Mouse (Mus musculus): Measurements from ENCODE around the gene Klrk1. TPM values are rescaled to one million over a fixed set of nuclear protein-coding genes. Genes with fewer than 3 reads are reported as not detected.
"Not testable (repeated sequence)": the region's sequence is repeated elsewhere in the genome, so short reads cannot be mapped to it uniquely, and the experiment has no call there.

The Klrk1 gene
- not detected in 2 replicates for polyA plus RNA-seq (2015; fragmentation: Nextera tagmentation; extraction: Ambion mirVana)

GRCm38 (mm10) chr6:129623735-129624134 is at the start of gene Klrk1:
Klrk1 (minus strand) TSS chr6:129623864.
- ATAC-seq (replicated peaks; ENCODE audit: low FRiP score): no peak
- no peaks in the 10 kb centered on the region for H3K27me3 ChIP-seq
- H3K27ac ChIP-seq: no peak within 1 kb of the TSS
- 84% methylated on average over 4 of the region's 4 CpGs for WGBS
- H3K4me2 ChIP-seq: no peak within 1 kb of the TSS
- no peaks in the 10 kb centered on the region for H3K36me3 ChIP-seq
- no peaks in the 10 kb centered on the region for H3K4me1 ChIP-seq
- no peak within 1 kb of the TSS for H3K4me3 ChIP-seq (replicated peaks)
- H3K9ac ChIP-seq: no peak within 1 kb of the TSS
- no peaks in the 10 kb centered on the region for H3K9me3 ChIP-seq (replicated peaks)

- not testable (repeated sequence) for H3K4me2 ChIP-seq; ATAC-seq (replicated peaks; ENCODE audit: low FRiP score); H3K27me3 ChIP-seq; H3K4me3 ChIP-seq (replicated peaks); H3K27ac ChIP-seq; H3K36me3 ChIP-seq; H3K4me1 ChIP-seq; H3K9me3 ChIP-seq (replicated peaks); H3K9ac ChIP-seq
- WGBS: no CpG with 5 or more reads among the region's 3 CpGs
These were observed 37.6 kb upstream of the Klrk1 start for GRCm38 (mm10) chr6:129661301-129661700.

- not testable (repeated sequence) for H3K36me3 ChIP-seq; H3K27ac ChIP-seq; H3K9me3 ChIP-seq (replicated peaks); H3K27me3 ChIP-seq; ATAC-seq (replicated peaks; ENCODE audit: low FRiP score); H3K9ac ChIP-seq; H3K4me3 ChIP-seq (replicated peaks); H3K4me2 ChIP-seq; H3K4me1 ChIP-seq
- WGBS: 81% methylated on average over 4 of the region's 4 CpGs
These were observed 36.9 kb upstream of the Klrk1 start, which contains the start of gene Klrc2 for GRCm38 (mm10) chr6:129660589-129660988. Klrc2 (minus strand) TSS chr6:129660689.

- H3K9ac ChIP-seq; H3K4me3 ChIP-seq (replicated peaks); ATAC-seq (replicated peaks; ENCODE audit: low FRiP score); H3K27ac ChIP-seq; H3K4me1 ChIP-seq; H3K9me3 ChIP-seq (replicated peaks); H3K4me2 ChIP-seq; H3K36me3 ChIP-seq; H3K27me3 ChIP-seq: not testable (repeated sequence)
- no CpG with 5 or more reads among the region's 3 CpGs for WGBS
These were observed 20.4 kb upstream of the Klrk1 start for GRCm38 (mm10) chr6:129644054-129644453.

GRCm38 (mm10) chr6:129643237-129643636 is 19.6 kb upstream of the Klrk1 start, which contains the start of gene Klrc3:
Klrc3 (minus strand) TSS chr6:129643337.
- not testable (repeated sequence) for ATAC-seq (replicated peaks; ENCODE audit: low FRiP score); H3K27ac ChIP-seq; H3K4me2 ChIP-seq; H3K4me1 ChIP-seq; H3K9me3 ChIP-seq (replicated peaks); H3K27me3 ChIP-seq; H3K9ac ChIP-seq; H3K36me3 ChIP-seq; H3K4me3 ChIP-seq (replicated peaks)
- WGBS: 84% methylated on average over 3 of the region's 3 CpGs

- 77% methylated on average over 2 of the region's 2 CpGs for WGBS
- not testable (repeated sequence) for H3K9ac ChIP-seq; ATAC-seq (replicated peaks; ENCODE audit: low FRiP score); H3K27me3 ChIP-seq; H3K9me3 ChIP-seq (replicated peaks); H3K4me1 ChIP-seq; H3K36me3 ChIP-seq; H3K27ac ChIP-seq; H3K4me2 ChIP-seq; H3K4me3 ChIP-seq (replicated peaks)
These were observed 7.4 kb upstream of the Klrk1 start for GRCm38 (mm10) chr6:129631046-129631445.

- Histone ChIP-seq H3K27ac (no peak overlapping the region), H3K4me1 (no peaks in the 10 kb centered on the region), H3K9me3 (replicated peaks) (no peaks in the 10 kb centered on the region), H3K4me2 (no peak overlapping the region), H3K4me3 (replicated peaks) (no peak overlapping the region), H3K27me3 (no peaks in the 10 kb centered on the region), H3K9ac (no peak overlapping the region), H3K36me3 (no peaks in the 10 kb centered on the region)
- ATAC-seq (replicated peaks; ENCODE audit: low FRiP score): no peak
These were observed 15.3 kb downstream of the Klrk1 start for GRCm38 (mm10) chr6:129608372-129608771.

GRCm38 (mm10) chr6:129591508-129591907 is 32.2 kb downstream of the Klrk1 start, which contains the start of gene Klrd1:
Klrd1 (plus strand) TSS chr6:129591782.
- ATAC-seq (replicated peaks; ENCODE audit: low FRiP score): no peak
- no peaks in the 10 kb centered on the region for H3K9me3 ChIP-seq (replicated peaks)
- no peaks in the 10 kb centered on the region for H3K27me3 ChIP-seq
- no peaks in the 10 kb centered on the region for H3K4me1 ChIP-seq
- no peak within 1 kb of the TSS for H3K4me2 ChIP-seq
- no peaks in the 10 kb centered on the region for H3K36me3 ChIP-seq
- WGBS: 85% methylated on average over 3 of the region's 3 CpGs
- no peak within 1 kb of the TSS for H3K4me3 ChIP-seq (replicated peaks)
- H3K9ac ChIP-seq: no peak within 1 kb of the TSS
- H3K27ac ChIP-seq: no peak within 1 kb of the TSS

GRCm38 (mm10) chr6:129583014-129583413 is 40.6 kb downstream of the Klrk1 start:
- Histone ChIP-seq H3K4me2 (no peak overlapping the region), H3K4me3 (replicated peaks) (no peak overlapping the region), H3K27ac (no peak overlapping the region), H3K36me3 (no peaks in the 10 kb centered on the region), H3K27me3 (no peaks in the 10 kb centered on the region), H3K9me3 (replicated peaks) (no peaks in the 10 kb centered on the region), H3K4me1 (no peaks in the 10 kb centered on the region), H3K9ac (no peak overlapping the region)
- no peak for ATAC-seq (replicated peaks; ENCODE audit: low FRiP score)
- WGBS: 74% methylated on average over 3 of the region's 3 CpGs

GRCm38 (mm10) chr6:129581896-129582295 is 41.8 kb downstream of the Klrk1 start:
- no peaks in the 10 kb centered on the region for H3K36me3 ChIP-seq
- WGBS: 78% methylated on average over 4 of the region's 4 CpGs
- ATAC-seq (replicated peaks; ENCODE audit: low FRiP score): no peak
- no peak overlapping the region for H3K4me2 ChIP-seq
- H3K4me3 ChIP-seq (replicated peaks): no peak overlapping the region
- no peaks in the 10 kb centered on the region for H3K9me3 ChIP-seq (replicated peaks)
- H3K9ac ChIP-seq: no peak overlapping the region
- no peaks in the 10 kb centered on the region for H3K27me3 ChIP-seq
- H3K4me1 ChIP-seq: no peaks in the 10 kb centered on the region
- no peak overlapping the region for H3K27ac ChIP-seq

- H3K36me3 ChIP-seq: no peaks in the 10 kb centered on the region
- no peak overlapping the region for H3K27ac ChIP-seq
- no peaks in the 10 kb centered on the region for H3K4me1 ChIP-seq
- H3K4me3 ChIP-seq (replicated peaks): no peak overlapping the region
- 60% methylated on average over 4 of the region's 4 CpGs for WGBS
- no peaks in the 10 kb centered on the region for H3K9me3 ChIP-seq (replicated peaks)
- no peak overlapping the region for H3K9ac ChIP-seq
- no peak for ATAC-seq (replicated peaks; ENCODE audit: low FRiP score)
- no peaks in the 10 kb centered on the region for H3K27me3 ChIP-seq
- H3K4me2 ChIP-seq: no peak overlapping the region
These were observed 42.4 kb downstream of the Klrk1 start for GRCm38 (mm10) chr6:129581274-129581673.

GRCm38 (mm10) chr6:129577605-129578004 is 46.1 kb downstream of the Klrk1 start, which contains the start of gene Klre1:
Klre1 (plus strand) TSS chr6:129577905.
- H3K4me1 ChIP-seq: no peaks in the 10 kb centered on the region
- H3K9me3 ChIP-seq (replicated peaks): no peaks in the 10 kb centered on the region
- no peak for ATAC-seq (replicated peaks; ENCODE audit: low FRiP score)
- H3K9ac ChIP-seq: no peak within 1 kb of the TSS
- H3K36me3 ChIP-seq: no peaks in the 10 kb centered on the region
- H3K4me2 ChIP-seq: no peak within 1 kb of the TSS
- H3K4me3 ChIP-seq (replicated peaks): no peak within 1 kb of the TSS
- H3K27me3 ChIP-seq: no peaks in the 10 kb centered on the region
- H3K27ac ChIP-seq: no peak within 1 kb of the TSS
- 93% methylated on average over 8 of the region's 8 CpGs for WGBS

GRCm38 (mm10) chr6:129575315-129575714 is 48.3 kb downstream of the Klrk1 start:
- Histone ChIP-seq H3K9ac (no peak overlapping the region), H3K36me3 (no peaks in the 10 kb centered on the region), H3K4me2 (no peak overlapping the region), H3K27me3 (no peaks in the 10 kb centered on the region), H3K4me3 (replicated peaks) (no peak overlapping the region), H3K9me3 (replicated peaks) (no peaks in the 10 kb centered on the region), H3K4me1 (no peaks in the 10 kb centered on the region), H3K27ac (no peak overlapping the region)
- no peak for ATAC-seq (replicated peaks; ENCODE audit: low FRiP score)
- WGBS: 35% methylated on average over 2 of the region's 2 CpGs

Data from kidney, embryonic 15.5 days (tissue).